Mouse (Mus musculus) heart, postnatal 25 days (tissue): ENCODE results near the gene Ctns. TPM values are rescaled to one million over a fixed set of nuclear protein-coding genes. Genes with fewer than 3 reads are reported as not detected.

Experiments
- DNase-seq: peaks from one replicate; pipeline ENCODE4 v3.0.0; 2022; ENCODE audit warnings: low spot score
- intact Hi-C: fragments of 180-260 bp; cut with DNase I; formaldehyde crosslinking; loops from one replicate; pipeline ENCODE4 v1.15.1; 2025
- total RNA-seq, 2 experiments: library from RNA; stranded (reverse); gene quantifications; 2 replicates each; pipeline ENCODE4 v1.2.3; 2021

Gene Ctns
- total RNA-seq: 10 to 100 TPM; 12.1 to 14.3 TPM

GRCm38 (mm10) chr11:73198603-73199229 is at the start of gene Ctns:
Gene Ctns, minus strand, starts transcription at chr11:73199042.
- intact Hi-C loops: loop anchor here (2.0 kb wide), 1 partner anchor 20 kb away; no protein-coding TSS in a partner anchor
- peak; percentile 80 for DNase-seq

- no peak for DNase-seq
- intact Hi-C loops: no loop called here
Measured at GRCm38 (mm10) chr11:73242777-73243176, 43.9 kb upstream of the Ctns start.

- no peak for DNase-seq
- intact Hi-C loops: no loop called here
Measured at GRCm38 (mm10) chr11:73242199-73242598, 43.4 kb upstream of the Ctns start.

GRCm38 (mm10) chr11:73236731-73237130 is 37.9 kb upstream of the Ctns start:
- intact Hi-C loops: loop anchor here (5.0 kb wide), 1 partner anchor 46 kb away; no protein-coding TSS in a partner anchor
- DNase-seq: no peak

GRCm38 (mm10) chr11:73235990-73236701 is 37.3 kb upstream of the Ctns start:
- peak; percentile 69 for DNase-seq
- intact Hi-C loops: loop anchor here (5.0 kb wide), 1 partner anchor 46 kb away; no protein-coding TSS in a partner anchor

GRCm38 (mm10) chr11:73233992-73234391 is 35.1 kb upstream of the Ctns start, which contains the start of gene Trpv1:
Gene Trpv1, plus strand, starts transcription at chr11:73234292.
- intact Hi-C loops: no loop called here
- no peak for DNase-seq

- no peak for DNase-seq
- intact Hi-C loops: no loop called here
Measured at GRCm38 (mm10) chr11:73232513-73232912, 33.7 kb upstream of the Ctns start.

- intact Hi-C loops: no loop called here
- DNase-seq: no peak
Measured at GRCm38 (mm10) chr11:73230081-73230480, 31.2 kb upstream of the Ctns start.

- no peak for DNase-seq
- intact Hi-C loops: no loop called here
Measured at GRCm38 (mm10) chr11:73228881-73229280, 30.0 kb upstream of the Ctns start.

GRCm38 (mm10) chr11:73225856-73226255 is 27.0 kb upstream of the Ctns start:
- no peak for DNase-seq
- intact Hi-C loops: no loop called here

GRCm38 (mm10) chr11:73223966-73224365 is 25.1 kb upstream of the Ctns start:
- no peak for DNase-seq

GRCm38 (mm10) chr11:73222846-73223245 is 24.0 kb upstream of the Ctns start:
- intact Hi-C loops: loop anchor here (5.0 kb wide), 1 partner anchor 59 kb away; no protein-coding TSS in a partner anchor
- DNase-seq: no peak

More at GRCm38 (mm10) chr11:73223966-73224365, 25.1 kb upstream of the Ctns start:
- intact Hi-C loops: loop anchor here (5.0 kb wide), 1 partner anchor 58 kb away; no protein-coding TSS in a partner anchor

- intact Hi-C loops: loop anchor here (5.0 kb wide), 1 partner anchor 62 kb away; no protein-coding TSS in a partner anchor
- DNase-seq: no peak
Measured at GRCm38 (mm10) chr11:73220651-73221050, 21.8 kb upstream of the Ctns start.

GRCm38 (mm10) chr11:73219671-73220070 is 20.8 kb upstream of the Ctns start:
- DNase-seq: no peak
- intact Hi-C loops: loop anchor here (5.0 kb wide), 1 partner anchor 63 kb away; no protein-coding TSS in a partner anchor

- intact Hi-C loops: no loop called here
- no peak for DNase-seq
Measured at GRCm38 (mm10) chr11:73213956-73214355, 15.1 kb upstream of the Ctns start.

GRCm38 (mm10) chr11:73207621-73208020 is 8.8 kb upstream of the Ctns start:
- intact Hi-C loops: no loop called here
- DNase-seq: no peak

GRCm38 (mm10) chr11:73205194-73205593 is 6.4 kb upstream of the Ctns start:
- intact Hi-C loops: no loop called here
- DNase-seq: no peak

- no peak for DNase-seq
- intact Hi-C loops: no loop called here
Measured at GRCm38 (mm10) chr11:73203895-73204294, 5.1 kb upstream of the Ctns start.

GRCm38 (mm10) chr11:73201597-73201996 is 2.8 kb upstream of the Ctns start:
- intact Hi-C loops: loop anchor here (2.0 kb wide), 1 partner anchor 63 kb away; the partner anchor contains the start of gene Haspin

GRCm38 (mm10) chr11:73201021-73201420 is 2.2 kb upstream of the Ctns start:
- DNase-seq: no peak
- intact Hi-C loops: loop anchor here (2.0 kb wide), 1 partner anchor 62 kb away; the partner anchor contains the start of gene Haspin

More at GRCm38 (mm10) chr11:73201597-73201996, 2.8 kb upstream of the Ctns start:
- peak; percentile 24 for DNase-seq

- intact Hi-C loops: loop anchor here (2.0 kb wide), 2 partner anchors 21 to 61 kb away; partner anchors contain the start of gene Haspin
- DNase-seq: no peak
Measured at GRCm38 (mm10) chr11:73199879-73200278, 1.0 kb upstream of the Ctns start.
